Mouse (Mus musculus): ENCODE measurements around the gene L1td1.
"Not testable (repeated sequence)": the region's sequence is repeated elsewhere in the genome, so short reads cannot be mapped to it uniquely, and the experiment has no call there.

L1td1 gene

GRCm38 (mm10) chr4:98726590-98727237 is at the start of gene L1td1:
L1td1 (plus strand) TSS chr4:98726734.
- no peak for DNase-seq

GRCm38 (mm10) chr4:98677506-98677905 is 49.0 kb upstream of the L1td1 start:
- DNase-seq: no peak

- no peak for DNase-seq
Observed at GRCm38 (mm10) chr4:98686678-98687267, 39.8 kb upstream of the L1td1 start.

GRCm38 (mm10) chr4:98688116-98688515 is 38.4 kb upstream of the L1td1 start:
- DNase-seq: no peak

GRCm38 (mm10) chr4:98688520-98688919 is 38.0 kb upstream of the L1td1 start:
- DNase-seq: no peak

- no peak for DNase-seq
Observed at GRCm38 (mm10) chr4:98689988-98690387, 36.5 kb upstream of the L1td1 start.

- DNase-seq: no peak
Observed at GRCm38 (mm10) chr4:98693465-98694185, 32.9 kb upstream of the L1td1 start.

- no peak for DNase-seq
Observed at GRCm38 (mm10) chr4:98697932-98698331, 28.6 kb upstream of the L1td1 start.

GRCm38 (mm10) chr4:98698921-98699320 is 27.6 kb upstream of the L1td1 start:
- no peak for DNase-seq

- no peak for DNase-seq
Observed at GRCm38 (mm10) chr4:98700156-98700555, 26.4 kb upstream of the L1td1 start.

GRCm38 (mm10) chr4:98702201-98702894 is 24.2 kb upstream of the L1td1 start:
- DNase-seq: peak; percentile 85

GRCm38 (mm10) chr4:98710891-98711290 is 15.6 kb upstream of the L1td1 start:
- DNase-seq: no peak

GRCm38 (mm10) chr4:98717735-98718546 is 8.6 kb upstream of the L1td1 start:
- DNase-seq: no peak

GRCm38 (mm10) chr4:98718547-98718917 is 8.0 kb upstream of the L1td1 start:
- no peak for DNase-seq

- DNase-seq: peak; percentile 77
Observed at GRCm38 (mm10) chr4:98722454-98722853, 4.1 kb upstream of the L1td1 start.

- not testable (repeated sequence) for DNase-seq
Observed at GRCm38 (mm10) chr4:98724682-98725081, 1.9 kb upstream of the L1td1 start.

- no peak for DNase-seq
Observed at GRCm38 (mm10) chr4:98725439-98725838, 1.1 kb upstream of the L1td1 start.

- no peak for DNase-seq
Observed at GRCm38 (mm10) chr4:98727295-98727958, 893 bp downstream of the L1td1 start.

- no peak for DNase-seq
Observed at GRCm38 (mm10) chr4:98727959-98728347, 1.4 kb downstream of the L1td1 start.

GRCm38 (mm10) chr4:98728716-98729115 is 2.2 kb downstream of the L1td1 start:
- no peak for DNase-seq

GRCm38 (mm10) chr4:98733660-98734059 is 7.1 kb downstream of the L1td1 start:
- no peak for DNase-seq

GRCm38 (mm10) chr4:98739753-98740152 is 13.2 kb downstream of the L1td1 start:
- no peak for DNase-seq

All from cerebellum, adult 9-10 months (tissue).